Mouse (Mus musculus) heart, postnatal 0 days (tissue): ENCODE data around the gene Sfmbt2. TPM values are rescaled to one million over a fixed set of nuclear protein-coding genes. Genes with fewer than 3 reads are reported as not detected.

Experiments
- ATAC-seq: fragments of 200-750 bp; cut with Nextera tagmentation; 2 replicates; pipeline ENCODE4 v1.8.0; 2017; ENCODE audit warnings: low read depth, moderate number of reproducible peaks, moderate library complexity; ENCODE audit not compliant: insufficient read depth
- DNase-seq: peaks from one replicate; pipeline ENCODE4 v3.0.0-alpha.2; 2016; ENCODE audit warnings: low spot score
- H3K27ac ChIP-seq: fragments of 300-500 bp; sonication (generic); 2 replicates; pipeline ENCODE4 v1.5.1; 2014; ENCODE audit warnings: low read depth, mild to moderate bottlenecking
- H3K27me3 ChIP-seq: fragments of 300-500 bp; sonication (generic); 2 replicates; pipeline ENCODE4 v1.6.1; 2014; ENCODE audit warnings: low read length, mixed read lengths; ENCODE audit not compliant: control insufficient read depth, insufficient read depth
- H3K36me3 ChIP-seq: fragments of 300-500 bp; sonication (generic); replicated peaks from 2 replicates; pipeline ENCODE4 v1.6.1; 2014; ENCODE audit warnings: low read length, mixed read lengths; ENCODE audit not compliant: control insufficient read depth, insufficient read depth
- H3K4me1 ChIP-seq: fragments of 300-500 bp; sonication (generic); 2 replicates; pipeline ENCODE4 v1.6.1; 2014; ENCODE audit warnings: antibody characterized with exemption; ENCODE audit not compliant: control insufficient read depth, insufficient read depth
- H3K4me2 ChIP-seq: fragments of 300-500 bp; sonication (generic); 2 replicates; pipeline ENCODE4 v1.6.1; 2014; ENCODE audit warnings: low read depth, mild to moderate bottlenecking, low read length, moderate library complexity
- H3K4me3 ChIP-seq: fragments of 300-500 bp; sonication (generic); 2 replicates; pipeline ENCODE4 v1.5.1; 2014; ENCODE audit warnings: low read depth, low read length
- H3K9ac ChIP-seq: fragments of 300-500 bp; sonication (generic); replicated peaks from 2 replicates; pipeline ENCODE4 v1.6.1; 2014; ENCODE audit warnings: low read depth, low read length, mixed read lengths
- H3K9me3 ChIP-seq: fragments of 300-500 bp; sonication (generic); replicated peaks from 2 replicates; pipeline ENCODE4 v1.6.1; 2016; ENCODE audit warnings: low read length; ENCODE audit not compliant: control insufficient read depth
- CTCF ChIP-seq: IDR thresholded peaks from 2 replicates; pipeline ENCODE4 v1.5.1; 2016; ENCODE audit warnings: antibody characterized with exemption, control low read depth, low read depth
- EP300 ChIP-seq: IDR thresholded peaks from 2 replicates; pipeline ENCODE4 v1.6.1; 2016; ENCODE audit warnings: antibody characterized with exemption, low read depth
- WGBS: fragments of 180-500 bp; shearing (Covaris S2); extraction: QIAGEN DNeasy Blood & Tissue Kit; methylation state at CpG from one replicate; pipeline ENCODE4 v1.1.7; 2014; 5-methylcytosine and 5-hydroxymethylcytosine counted together
- polyA plus RNA-seq: library from polyadenylated mRNA; unstranded; fragments of >200 nt; fragmentation: Nextera tagmentation; extraction: Ambion mirVana; gene quantifications from 2 replicates; pipeline ENCODE4 v1.2.1, GENCODE M21; 2015
- total RNA-seq: library from RNA; depleted of rRNA; stranded (reverse); fragments of >200 nt; gene quantifications from 2 replicates; pipeline ENCODE4 v1.2.3, GENCODE M21; 2014; ENCODE audit warnings: low replicate concordance

Sfmbt2 gene
- total and polyA plus RNA-seq, 2 experiments from 2014 or later, result 0.66 to 1.9 TPM

DNA sequence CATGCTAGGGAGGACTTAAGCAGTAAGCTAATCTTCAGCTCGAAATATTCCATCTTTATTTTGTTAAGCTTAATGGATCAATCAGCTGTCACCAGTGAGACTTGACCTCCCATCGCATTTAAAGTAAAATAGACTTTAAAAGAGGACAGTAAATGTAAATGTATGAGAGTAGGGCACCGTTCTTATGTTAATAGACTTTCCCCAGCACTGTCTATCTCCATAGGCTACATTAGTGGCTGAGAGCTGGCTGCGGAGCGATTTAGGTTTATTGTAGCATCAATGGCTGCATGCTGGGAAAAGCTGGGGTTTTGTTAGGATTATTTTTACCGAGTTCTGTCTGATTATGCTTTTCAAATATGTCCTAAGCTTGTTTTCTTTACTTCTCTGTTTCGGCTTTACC lies 20.5 kb downstream of the Sfmbt2 start:
- TF ChIP-seq EP300 (no peak), CTCF (no peak)
- no peak overlapping the region for H3K4me2 ChIP-seq
- H3K27me3 ChIP-seq, result no peaks in the 10 kb centered on the region
- 50% methylated on average over 7 of the region's 7 CpGs for whole genome bisulfite sequencing
- H3K4me1 ChIP-seq, result no peaks in the 10 kb centered on the region
- ATAC-seq, result no peak
- no peak overlapping the region for H3K9ac ChIP-seq
- no peaks in the 10 kb centered on the region for H3K9me3 ChIP-seq
- no peaks in the 10 kb centered on the region for H3K36me3 ChIP-seq
- H3K4me3 ChIP-seq, result no peak overlapping the region
- no peak overlapping the region for H3K27ac ChIP-seq
- DNase-seq, result no peak

DNA sequence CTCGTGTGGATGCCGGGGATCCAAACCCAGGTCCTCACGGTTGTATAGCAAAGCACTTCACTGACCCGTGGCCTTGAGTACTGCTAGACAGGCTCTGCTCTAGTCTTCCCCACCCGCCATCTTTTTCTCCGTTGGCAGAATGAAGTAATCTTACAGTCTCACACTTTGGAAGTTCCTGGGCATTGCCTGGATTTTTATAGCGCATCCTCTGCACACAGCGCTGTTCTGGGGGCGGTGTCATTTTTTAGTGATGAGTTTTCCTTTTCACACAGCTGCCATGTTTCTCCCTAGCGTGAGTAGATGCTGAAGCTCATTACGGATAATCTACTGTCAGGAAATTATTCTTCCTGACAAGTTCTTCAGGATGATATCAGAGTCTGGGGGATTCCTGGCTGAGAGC lies 24.8 kb downstream of the Sfmbt2 start:
- ATAC-seq (no peak), DNase-seq (no peak)
- H3K4me1 ChIP-seq, result no peaks in the 10 kb centered on the region
- H3K36me3 ChIP-seq, result no peaks in the 10 kb centered on the region
- H3K27ac ChIP-seq, result no peak overlapping the region
- TF ChIP-seq CTCF (no peak), EP300 (no peak)
- no peak overlapping the region for H3K9ac ChIP-seq
- 88% methylated on average over 11 of the region's 11 CpGs for WGBS
- no peaks in the 10 kb centered on the region for H3K27me3 ChIP-seq
- H3K9me3 ChIP-seq, result no peaks in the 10 kb centered on the region
- H3K4me3 ChIP-seq, result no peak overlapping the region
- H3K4me2 ChIP-seq, result no peak overlapping the region

DNA sequence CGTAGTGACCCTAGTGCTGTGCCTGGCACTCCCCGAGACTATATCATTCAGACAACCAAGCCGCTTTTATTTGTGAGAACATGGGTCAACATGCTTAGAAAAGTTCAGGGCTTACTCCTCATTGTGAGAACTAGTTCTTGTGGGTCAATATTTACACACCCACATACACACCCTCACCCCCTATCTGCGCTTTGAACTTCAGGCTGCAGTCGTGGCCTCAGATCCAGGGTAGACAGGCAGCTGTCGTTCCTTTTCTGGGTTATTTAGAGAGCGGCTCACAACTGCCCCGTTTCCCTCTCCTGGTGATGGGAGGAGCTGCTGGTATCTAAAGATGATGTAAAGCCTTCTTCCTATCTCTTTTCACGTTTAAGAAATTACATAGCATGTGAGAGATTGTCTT lies 27.5 kb downstream of the Sfmbt2 start:
- DNase-seq (no peak), ATAC-seq (no peak)
- Histone ChIP-seq H3K4me1 (no peaks in the 10 kb centered on the region), H3K27me3 (no peaks in the 10 kb centered on the region), H3K4me3 (no peak overlapping the region), H3K27ac (no peak overlapping the region), H3K4me2 (no peak overlapping the region), H3K9me3 (no peaks in the 10 kb centered on the region), H3K9ac (no peak overlapping the region), H3K36me3 (no peaks in the 10 kb centered on the region)
- TF ChIP-seq EP300, result no peak
- TF ChIP-seq CTCF, result no peak
- WGBS, result 58% methylated on average over 9 of the region's 9 CpGs

DNA sequence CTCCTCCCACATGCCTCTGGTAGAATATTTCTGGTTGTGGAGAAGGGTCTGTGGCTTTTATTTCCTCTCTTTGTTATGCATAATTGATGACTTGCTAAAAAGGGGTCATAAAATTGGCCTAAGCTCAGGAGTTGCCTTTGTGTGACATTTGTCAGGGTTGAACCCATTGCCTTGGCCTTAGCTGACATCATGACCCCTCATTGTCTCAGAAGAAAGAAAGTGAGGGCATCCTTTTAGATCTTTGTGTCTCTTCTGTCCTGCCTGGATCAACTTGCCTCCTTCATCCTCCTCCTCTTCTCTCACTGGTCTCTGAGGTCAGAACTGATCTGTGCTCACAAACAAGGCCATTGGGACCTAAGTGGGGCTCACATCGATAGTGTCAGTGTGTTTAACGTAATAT lies 35.8 kb downstream of the Sfmbt2 start:
- H3K27me3 ChIP-seq, result no peaks in the 10 kb centered on the region
- H3K27ac ChIP-seq, result no peak overlapping the region
- H3K9me3 ChIP-seq, result no peaks in the 10 kb centered on the region
- TF ChIP-seq EP300, result no peak
- TF ChIP-seq CTCF, result no peak
- DNase-seq (no peak), ATAC-seq (no peak)
- H3K4me1 ChIP-seq, result no peaks in the 10 kb centered on the region
- H3K36me3 ChIP-seq, result no peaks in the 10 kb centered on the region
- no peak overlapping the region for H3K9ac ChIP-seq
- no peak overlapping the region for H3K4me3 ChIP-seq
- 78% methylated on average over 2 of the region's 2 CpGs for WGBS
- no peak overlapping the region for H3K4me2 ChIP-seq

DNA sequence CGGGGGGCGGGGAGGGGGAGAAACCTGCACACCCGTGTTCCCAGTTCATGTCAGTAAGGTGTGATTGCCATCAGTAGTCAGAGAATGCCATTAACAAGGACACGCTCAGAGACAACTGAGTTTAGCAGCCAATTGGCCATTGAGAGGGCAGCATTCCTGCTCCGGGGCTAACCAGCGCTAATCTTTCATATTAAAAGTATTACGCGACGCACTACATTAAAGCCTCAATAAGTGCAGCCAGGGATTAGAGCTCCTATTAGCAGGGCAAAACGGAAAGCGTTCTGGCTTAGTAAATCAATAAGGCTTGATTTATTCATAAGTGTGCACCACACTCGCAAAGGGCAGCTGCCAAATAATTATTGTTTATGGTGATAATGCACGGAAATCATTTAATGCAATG lies 39.1 kb downstream of the Sfmbt2 start:
- ATAC-seq (no peak), DNase-seq (no peak)
- H3K27ac ChIP-seq, result no peak overlapping the region
- no peak overlapping the region for H3K9ac ChIP-seq
- no peaks in the 10 kb centered on the region for H3K27me3 ChIP-seq
- H3K4me2 ChIP-seq, result no peak overlapping the region
- H3K4me3 ChIP-seq, result no peak overlapping the region
- TF ChIP-seq CTCF (no peak), EP300 (no peak)
- no peaks in the 10 kb centered on the region for H3K9me3 ChIP-seq
- 86% methylated on average over 13 of the region's 13 CpGs for WGBS
- no peaks in the 10 kb centered on the region for H3K4me1 ChIP-seq
- H3K36me3 ChIP-seq, result no peaks in the 10 kb centered on the region

DNA sequence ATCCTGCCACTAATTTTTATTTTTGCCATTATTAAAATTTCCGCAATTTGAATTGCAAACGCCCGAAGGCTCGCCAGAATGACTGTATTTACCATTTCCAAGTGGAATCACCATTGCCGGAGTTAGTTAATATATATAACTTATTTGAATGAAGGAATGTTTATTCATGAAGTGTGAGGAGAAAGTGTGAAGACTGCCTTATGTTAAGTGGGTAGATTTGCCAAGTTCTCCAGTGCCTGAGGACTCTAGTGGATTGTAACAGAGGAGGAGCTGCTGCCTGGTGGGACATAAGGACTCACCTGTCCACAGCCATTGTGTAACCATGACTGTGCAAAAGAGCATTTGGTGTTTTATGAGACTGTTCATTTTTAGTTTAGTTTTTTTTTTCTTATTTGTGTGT lies 39.8 kb downstream of the Sfmbt2 start:
- Histone ChIP-seq H3K36me3 (no peaks in the 10 kb centered on the region), H3K4me3 (no peak overlapping the region), H3K4me1 (no peaks in the 10 kb centered on the region), H3K9me3 (no peaks in the 10 kb centered on the region), H3K9ac (no peak overlapping the region), H3K27me3 (no peaks in the 10 kb centered on the region), H3K27ac (no peak overlapping the region), H3K4me2 (no peak overlapping the region)
- WGBS, result 90% methylated on average over 5 of the region's 5 CpGs
- DNase-seq (no peak), ATAC-seq (no peak)
- TF ChIP-seq EP300, result no peak
- TF ChIP-seq CTCF, result no peak
